10 mouse cellular contexts compared by ENCODE assay signal in genomic region chr2:156973316-156974100, GRCm38 (mm10). TPM values are rescaled to one million over a fixed set of nuclear protein-coding genes. Genes with fewer than 3 reads are reported as not detected.
DNase-seq lines count a peak whose midpoint lies in the region.
"Had no signal": no experiment of that assay in that cellular context is flagged by ENCODE, and none has a peak within 500 bp of the region (broad histone marks: within the 10 kb centered on the region; RNA-seq: fewer than 3 reads in every experiment).

No protein-coding gene starts in this region.

- no peak overlapping the region for H3K27ac ChIP-seq in embryonic facial prominence, embryonic 10.5 days (replicated peaks)
- H3K27ac ChIP-seq: liver, embryonic 13.5 days; neural tube, embryonic 13.5 days had no signal

- H3K27me3 ChIP-seq in embryonic facial prominence, embryonic 10.5 days (replicated peaks; ENCODE audit: low read depth, poor library complexity, severe bottlenecking) = no peaks in the 10 kb centered on the region
- H3K27me3 ChIP-seq: liver, embryonic 13.5 days; neural tube, embryonic 13.5 days had no signal

- peak; percentile 27 for DNase-seq in adrenal gland, postnatal 14 days
- no peak for DNase-seq in adrenal gland, adult 8-10 months
- DNase-seq in right cerebral cortex, adult 18-20 months = peak; percentile 89
- DNase-seq in right cerebral cortex, postnatal 4 days = no peak
- DNase-seq in left cerebral cortex, adult 8-10 months (ENCODE audit: low spot score in 2 of 2) = peak; percentile 29 to 92
- no peak for DNase-seq in embryonic facial prominence, embryonic 10.5 days (ENCODE audit: low spot score)
- no peak for DNase-seq in spleen, adult 12 weeks (ENCODE audit: low spot score)
- DNase-seq in neural tube, embryonic 10.5 days (ENCODE audit: extremely low spot score, low spot score) = no peak
- DNase-seq: liver, embryonic 13.5 days had no signal

- no peak overlapping the region for H3K4me3 ChIP-seq in embryonic facial prominence, embryonic 10.5 days
- H3K4me3 ChIP-seq: liver, embryonic 13.5 days; neural tube, embryonic 13.5 days had no signal

- H3K36me3 ChIP-seq in embryonic facial prominence, embryonic 10.5 days (replicated peaks) = no peaks in the 10 kb centered on the region

- WGBS in embryonic facial prominence, embryonic 10.5 days = 86% methylated on average over 5 of the region's 5 CpGs

- no peaks in the 10 kb centered on the region for H3K9me3 ChIP-seq in embryonic facial prominence, embryonic 10.5 days
- H3K9me3 ChIP-seq: liver, embryonic 13.5 days; neural tube, embryonic 13.5 days had no signal

- peaks cover 3% of the 10 kb centered on the region; the same call in 1 of the 2 replicates for H3K4me1 ChIP-seq in embryonic facial prominence, embryonic 10.5 days

RNA-seq across cellular contexts. Expression of gene Ndrg3, which starts 18.3 kb away (rescaled TPM):
- total RNA-seq in adrenal gland, postnatal 14 days (2021) = 53.4 and 64.4 TPM in 2 replicates
- 10 to 100 TPM; 54.3 to 81.0 (median 75.3) TPM for total RNA-seq in adrenal gland, adult 8-10 months (2022)
- 100 to 1,000 TPM; 434 to 522 (median 478) TPM for total RNA-seq in left cerebral cortex, adult 8-10 months (2022)
- 40.4 and 41.1 TPM in 2 replicates for polyA plus RNA-seq in embryonic facial prominence, embryonic 10.5 days (2016; fragmentation: Nextera tagmentation; extraction: Ambion mirVana)

RNA-seq across cellular contexts. Expression of gene Dsn1, which starts 33.4 kb away (rescaled TPM):
- total RNA-seq in adrenal gland, postnatal 14 days (2021) = 8.3 and 9.2 TPM in 2 replicates
- 1 to 10 TPM; 4.8 to 7.7 (median 6.4) TPM for total RNA-seq in adrenal gland, adult 8-10 months (2022)
- total RNA-seq in left cerebral cortex, adult 8-10 months (2022) = 1 to 10 TPM; 5.7 to 8.4 (median 7.2) TPM
- 51.7 and 53.8 TPM in 2 replicates for polyA plus RNA-seq in embryonic facial prominence, embryonic 10.5 days (2016; fragmentation: Nextera tagmentation; extraction: Ambion mirVana)

Comparison
In these comparisons a context has a peak if more than half of its experiments do, and no peak if none do; other contexts are left out.
1. DNase-seq: peak in adrenal gland, postnatal 14 days (single experiment), right cerebral cortex, adult 18-20 months (single experiment) and left cerebral cortex, adult 8-10 months (2 of 2); none in adrenal gland, adult 8-10 months (single experiment), right cerebral cortex, postnatal 4 days (single experiment), embryonic facial prominence, embryonic 10.5 days (single experiment), spleen, adult 12 weeks (single experiment) and neural tube, embryonic 10.5 days (single experiment).